8 mouse cellular contexts compared by ENCODE assay signal in genomic region chr11:48838181-48838797, GRCm38 (mm10). TPM values are rescaled to one million over a fixed set of nuclear protein-coding genes. Genes with fewer than 3 reads are reported as not detected.
A peak's percentile ranks its signal among the peaks of the same experiment; 100 is the strongest.
DNase-seq lines count a peak whose midpoint lies in the region; ATAC-seq and TF ChIP-seq lines count a peak whose summit lies in the region.

No protein-coding gene starts in this region.

- H3K9ac ChIP-seq in forebrain, postnatal 0 days: peak overlapping the region; percentile 77
- H3K9ac ChIP-seq in midbrain, embryonic 12.5 days (replicated peaks): peak overlapping the region; percentile 69

- H3K9me3 ChIP-seq in forebrain, postnatal 0 days (ENCODE audit: low read length): no peaks in the 10 kb centered on the region
- H3K9me3 ChIP-seq in midbrain, embryonic 12.5 days: no peaks in the 10 kb centered on the region

- WGBS in forebrain, postnatal 0 days: 1% methylated on average over 16 of the region's 16 CpGs
- 3% methylated on average over 16 of the region's 16 CpGs for WGBS in midbrain, embryonic 12.5 days

- peak; percentile 9 for ATAC-seq in forebrain, postnatal 0 days
- ATAC-seq in midbrain, embryonic 12.5 days (ENCODE audit: low FRiP score, low read depth): 0 out of 2 replicates have a peak, but pooled peaks have one; percentile 9

- no peaks in the 10 kb centered on the region for H3K27me3 ChIP-seq in forebrain, postnatal 0 days (ENCODE audit: insufficient read depth, low read length)
- H3K27me3 ChIP-seq in midbrain, embryonic 12.5 days: peaks cover 59% of the 10 kb centered on the region

- H3K27ac ChIP-seq in forebrain, postnatal 0 days (ENCODE audit: low read depth, low read length): peak overlapping the region; percentile 72
- H3K27ac ChIP-seq in midbrain, embryonic 12.5 days (replicated peaks): no peak overlapping the region

- peaks cover 7% of the 10 kb centered on the region for H3K4me1 ChIP-seq in forebrain, postnatal 0 days (ENCODE audit: insufficient read depth)
- peaks cover 11% of the 10 kb centered on the region; the same call in 1 of the 2 replicates for H3K4me1 ChIP-seq in midbrain, embryonic 12.5 days

- no peak for TF ChIP-seq CTCF in forebrain, postnatal 0 days (IDR thresholded peaks at IDR 0.05; ENCODE audit: low read depth)

- H3K36me3 ChIP-seq in forebrain, postnatal 0 days (ENCODE audit: insufficient read depth): no peaks in the 10 kb centered on the region
- no peaks in the 10 kb centered on the region for H3K36me3 ChIP-seq in midbrain, embryonic 12.5 days

- peak overlapping the region; percentile 69 for H3K4me3 ChIP-seq in forebrain, postnatal 0 days (ENCODE audit: low read depth, low read length)
- peak overlapping the region; percentile 81 for H3K4me3 ChIP-seq in midbrain, embryonic 12.5 days

- peak overlapping the region; percentile 85 for H3K4me2 ChIP-seq in forebrain, postnatal 0 days (ENCODE audit: low read depth)
- peak overlapping the region; percentile 74 for H3K4me2 ChIP-seq in midbrain, embryonic 12.5 days (replicated peaks)

- DNase-seq in layer of hippocampus, adult 11-12 months (ENCODE audit: low spot score): peak; percentile 30
- DNase-seq in layer of hippocampus, adult 18-20 months (ENCODE audit: low spot score in 2 of 2): no peak
- peak; percentile 91 for DNase-seq in R1 (ENCODE audit: low read depth, low spot score)
- no peak for DNase-seq in forebrain, postnatal 0 days
- peak; percentile 50 for DNase-seq in kidney, postnatal 10 days
- DNase-seq in yolk sac, embryonic 10.5 days (ENCODE audit: low spot score): peak; percentile 28
- no peak for DNase-seq in layer of hippocampus, adult 9-10 months (ENCODE audit: low spot score)

RNA-seq across cellular contexts. Expression of gene Gm12184, which starts 11.8 kb away (rescaled TPM):
- total RNA-seq in layer of hippocampus, adult 18-20 months (2021): 1 to 10 TPM in 1 of 2 experiments, under 1 TPM in 1; 0.38 to 1.1 TPM
- 8.0 and 9.3 TPM in 2 replicates for total RNA-seq in forebrain, postnatal 0 days (2014; rRNA removed)
- 3.7 and 5.0 TPM in 2 replicates for polyA plus RNA-seq in forebrain, postnatal 0 days (2015; fragmentation: Nextera tagmentation; extraction: Ambion mirVana)
- 7.6 and 8.3 TPM in 2 replicates for polyA plus RNA-seq in midbrain, embryonic 12.5 days (2016; fragmentation: Nextera tagmentation; extraction: Ambion mirVana)

RNA-seq across cellular contexts. Expression of gene Trim7, which starts 12.3 kb away (rescaled TPM):
- 1 to 10 TPM; 1.9 to 2.4 TPM for total RNA-seq in layer of hippocampus, adult 18-20 months (2021)
- total RNA-seq in forebrain, postnatal 0 days (2014; rRNA removed): 5.6 and 9.5 TPM in 2 replicates
- 1.9 and 2.5 TPM in 2 replicates for polyA plus RNA-seq in forebrain, postnatal 0 days (2015; fragmentation: Nextera tagmentation; extraction: Ambion mirVana)
- 1.3 and 1.4 TPM in 2 replicates for polyA plus RNA-seq in midbrain, embryonic 12.5 days (2016; fragmentation: Nextera tagmentation; extraction: Ambion mirVana)

RNA-seq across cellular contexts. Expression of gene Trim41, which starts 21.1 kb away (rescaled TPM):
- 10 to 100 TPM; 58.1 to 62.3 TPM for total RNA-seq in layer of hippocampus, adult 18-20 months (2021)
- 42.2 and 47.1 TPM in 2 replicates for total RNA-seq in forebrain, postnatal 0 days (2014; rRNA removed)
- 4.4 TPM in 2 replicates for polyA plus RNA-seq in forebrain, postnatal 0 days (2015; fragmentation: Nextera tagmentation; extraction: Ambion mirVana)
- 5.4 and 6.2 TPM in 2 replicates for polyA plus RNA-seq in midbrain, embryonic 12.5 days (2016; fragmentation: Nextera tagmentation; extraction: Ambion mirVana)

RNA-seq across cellular contexts. Expression of gene Irgm1, which starts 33.2 kb away (rescaled TPM):
- total RNA-seq in layer of hippocampus, adult 18-20 months (2021): 1 to 10 TPM; 5.6 to 5.8 TPM
- total RNA-seq in forebrain, postnatal 0 days (2014; rRNA removed): 3.0 and 6.7 TPM in 2 replicates
- 3.5 and 4.9 TPM in 2 replicates for polyA plus RNA-seq in forebrain, postnatal 0 days (2015; fragmentation: Nextera tagmentation; extraction: Ambion mirVana)
- polyA plus RNA-seq in midbrain, embryonic 12.5 days (2016; fragmentation: Nextera tagmentation; extraction: Ambion mirVana): 2.3 and 2.4 TPM in 2 replicates

RNA-seq across cellular contexts. Expression of gene Rack1, which starts 38.2 kb away (rescaled TPM):
- total RNA-seq in layer of hippocampus, adult 18-20 months (2021): 100 to 1,000 TPM; 237 to 246 TPM
- 1,021 and 1,323 TPM in 2 replicates for total RNA-seq in forebrain, postnatal 0 days (2014; rRNA removed)
- 368 and 466 TPM in 2 replicates for polyA plus RNA-seq in forebrain, postnatal 0 days (2015; fragmentation: Nextera tagmentation; extraction: Ambion mirVana)
- 503 and 506 TPM in 2 replicates for polyA plus RNA-seq in midbrain, embryonic 12.5 days (2016; fragmentation: Nextera tagmentation; extraction: Ambion mirVana)

Comparison
In these comparisons a context has a peak if more than half of its experiments do, and no peak if none do; other contexts are left out.
1. DNase-seq: peak in layer of hippocampus, adult 11-12 months (single experiment), R1 (single experiment), kidney, postnatal 10 days (single experiment) and yolk sac, embryonic 10.5 days (single experiment); none in layer of hippocampus, adult 18-20 months (0 of 2), forebrain, postnatal 0 days (single experiment) and layer of hippocampus, adult 9-10 months (single experiment).